Mouse (Mus musculus) ovary, adult 2 months (tissue): ENCODE results near the gene Wdtc1. TPM values are rescaled to one million over a fixed set of nuclear protein-coding genes. Genes with fewer than 3 reads are reported as not detected.

ENCODE experiments used
- polyA plus RNA-seq: library from polyadenylated mRNA; depleted of rRNA; stranded (reverse); fragments of >200 nt; gene quantifications from 2 replicates; pipeline ENCODE4 v1.2.3, GENCODE M21; 2012; rRNA removed

Wdtc1 gene
- 62.7 and 68.1 TPM in 2 replicates for polyA plus RNA-seq

DNA sequence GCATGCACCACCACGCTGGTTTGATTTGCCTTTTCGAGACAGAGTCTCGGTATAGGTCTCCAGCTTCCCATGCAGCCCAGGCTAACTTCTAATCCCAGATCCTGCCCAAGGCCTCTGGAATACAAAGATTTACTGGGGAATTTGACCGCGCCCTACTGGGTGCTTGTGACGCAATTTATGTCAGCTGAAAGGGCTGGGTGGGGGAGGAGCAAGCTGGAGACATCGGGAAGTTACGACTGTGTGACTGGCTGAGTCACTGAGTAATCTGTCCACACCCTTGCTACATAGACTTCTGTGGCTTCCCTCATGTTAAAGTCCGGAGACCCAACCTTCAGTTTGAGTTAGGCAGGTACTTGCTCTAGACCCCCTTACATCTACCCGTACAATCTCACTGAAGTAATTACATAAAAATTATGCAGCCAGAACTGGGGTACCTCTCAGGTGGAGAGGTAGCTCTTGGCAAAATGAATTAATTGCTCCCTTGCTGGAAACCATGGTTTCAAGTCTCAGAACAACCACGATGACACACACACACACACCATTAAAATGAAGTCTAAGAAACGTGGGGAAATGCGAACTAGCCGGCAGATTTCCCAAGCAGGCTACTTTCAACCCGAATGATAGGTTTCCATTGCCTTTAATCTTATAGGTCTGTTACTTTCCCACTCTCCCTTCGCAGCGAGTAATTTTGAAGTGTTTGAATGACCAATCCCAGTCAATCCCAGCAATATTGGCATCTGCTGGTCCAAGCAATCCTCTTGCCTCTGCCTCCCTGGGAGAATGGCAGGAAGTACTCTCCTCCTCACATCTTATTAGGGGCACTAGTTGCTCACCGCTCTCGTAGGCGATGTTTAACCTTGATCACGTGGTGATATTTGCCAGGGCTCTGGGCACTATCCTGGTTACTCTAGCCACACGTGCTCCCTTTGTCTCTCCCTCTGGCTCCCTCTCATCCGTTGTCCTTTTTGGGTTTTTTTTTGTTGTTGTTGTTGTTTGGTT, at the start of gene Wdtc1:
TSS of gene Wdtc1 (minus strand) at position 115 of the 999 bp plus-strand sequence.

DNA sequence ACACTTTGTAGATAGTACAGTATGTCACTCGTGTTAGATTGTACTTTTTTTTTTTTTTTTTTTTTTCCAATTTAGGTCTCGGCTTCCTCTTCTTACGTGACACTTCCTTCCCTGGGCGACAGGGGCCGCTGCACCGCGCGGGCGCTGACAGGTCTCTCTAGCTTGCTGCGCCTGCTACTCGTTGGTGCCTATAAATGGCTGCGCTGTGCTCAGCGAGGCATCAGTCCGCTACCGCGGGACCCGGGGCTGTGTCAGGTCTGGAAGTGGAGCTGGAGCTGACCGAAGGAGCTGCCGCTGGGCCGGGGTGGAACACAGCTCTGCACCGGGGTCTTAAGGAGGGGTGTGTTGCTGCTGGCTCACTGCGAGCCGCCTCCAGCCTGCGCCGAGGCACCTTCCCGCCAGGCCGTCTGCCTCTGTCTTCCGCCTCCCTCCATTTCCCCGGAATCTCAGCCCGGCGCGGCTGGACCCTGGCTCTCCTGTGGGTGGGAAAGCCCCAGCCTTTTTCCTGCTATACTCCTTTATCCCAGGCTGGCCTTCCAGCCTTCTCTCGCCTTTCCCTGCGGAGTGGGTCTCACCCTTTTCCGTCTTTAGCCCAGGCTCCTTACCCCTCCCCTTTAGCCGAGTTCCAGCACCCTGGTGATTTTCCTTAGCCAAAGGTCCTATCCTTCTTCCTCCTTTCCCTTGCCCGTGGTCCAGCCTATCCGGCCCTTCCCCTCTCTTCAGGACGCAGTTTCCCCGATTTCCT, 16.4 kb upstream of the Wdtc1 start, which contains the start of gene Slc9a1:
TSS of gene Slc9a1 (plus strand) at position 154 of the 745 bp plus-strand sequence.

DNA sequence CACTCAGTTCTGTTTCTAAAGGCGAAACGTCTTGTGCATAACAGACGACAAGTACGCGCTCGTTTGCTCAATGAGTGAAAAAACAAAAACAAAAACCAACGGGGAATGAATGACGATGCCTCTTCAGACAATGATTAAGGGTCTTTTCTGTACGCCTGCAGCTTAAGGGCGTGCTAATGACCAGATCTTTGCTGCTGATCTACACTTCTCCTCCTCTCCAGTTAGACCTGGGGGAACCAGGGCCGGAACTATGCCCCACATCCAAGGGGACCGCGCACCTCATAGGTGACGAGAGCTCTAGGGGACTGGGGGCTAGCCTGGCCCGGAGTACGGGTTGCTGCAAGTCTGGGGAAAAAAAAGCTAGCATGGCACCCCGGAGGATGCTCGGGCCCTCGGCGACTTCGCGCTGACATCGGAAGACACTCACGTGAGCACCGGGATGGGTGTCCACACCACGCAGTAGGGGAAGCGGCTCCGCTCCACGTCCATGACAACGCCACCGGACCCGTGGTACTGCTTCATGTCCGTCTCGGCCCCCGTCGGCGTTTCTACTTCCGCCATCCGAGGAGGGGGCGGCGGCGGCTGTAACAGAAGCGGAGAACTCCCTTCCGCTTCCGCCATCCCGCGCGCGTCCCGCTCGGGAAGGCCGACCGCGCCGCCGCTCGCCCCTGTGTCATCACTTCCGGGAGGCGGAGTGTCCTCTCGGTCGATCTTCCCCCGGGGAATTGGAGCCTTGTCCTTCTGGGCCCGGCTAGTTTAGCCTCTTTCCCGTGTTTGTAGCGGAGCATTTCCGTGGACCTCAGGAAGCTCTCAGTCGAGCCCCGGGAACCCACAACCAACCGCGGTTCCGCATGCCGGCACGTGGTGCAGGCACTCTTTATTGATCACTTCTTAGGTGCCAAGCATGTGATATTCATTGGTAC, 75.9 kb downstream of the Wdtc1 start, which contains the start of gene Tmem222:
TSS of gene Tmem222 (minus strand) at position 689 of the 923 bp plus-strand sequence.

DNA sequence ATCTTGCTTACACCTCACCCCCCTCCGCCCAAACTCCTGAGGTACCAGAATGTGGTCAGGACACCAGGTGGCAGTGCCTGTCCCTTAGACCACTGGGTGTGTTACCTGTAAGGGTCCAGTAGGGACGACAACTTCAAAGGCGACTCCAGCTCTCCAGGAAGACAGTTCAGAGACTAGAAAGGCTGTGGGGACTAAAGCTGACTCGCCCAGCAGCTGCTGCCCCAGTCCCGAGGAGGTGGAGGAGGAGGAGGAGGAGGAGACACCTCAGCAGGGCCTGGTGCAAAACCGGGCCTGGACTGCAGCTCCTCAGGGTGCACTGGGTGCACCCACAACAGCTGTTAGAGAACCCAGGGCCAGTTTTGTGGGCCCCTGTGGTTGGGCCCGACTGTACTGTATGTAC, 90.4 kb downstream of the Wdtc1 start, which contains the start of gene Sytl1:
TSS of gene Sytl1 (minus strand) at position 232 of the 400 bp plus-strand sequence.

Other genes with a start within 250 kb of the Wdtc1 start
- gene Wasf2, start 223.0 kb downstream of the Wdtc1 start, polyA plus RNA-seq, result 60.3 and 80.2 TPM in 2 replicates
- gene Cd164l2, start 141.3 kb downstream of the Wdtc1 start, polyA plus RNA-seq, result 16.8 and 26.0 TPM in 2 replicates
- 8.7 and 10.4 TPM in 2 replicates for gene Gpr3, start 140.9 kb downstream of the Wdtc1 start, polyA plus RNA-seq
- gene Map3k6, start 112.7 kb downstream of the Wdtc1 start, polyA plus RNA-seq, result 18.8 and 19.6 TPM in 2 replicates
- gene Sytl1, start 90.4 kb downstream of the Wdtc1 start, polyA plus RNA-seq, result 12.0 and 13.7 TPM in 2 replicates
- gene Tmem222, start 75.7 kb downstream of the Wdtc1 start, polyA plus RNA-seq, result 93.5 and 104 TPM in 2 replicates
- gene Slc9a1, start 16.2 kb upstream of the Wdtc1 start, polyA plus RNA-seq, result 55.8 and 58.3 TPM in 2 replicates
- gene Tent5b, start 126.7 kb upstream of the Wdtc1 start, polyA plus RNA-seq, result 15.6 and 17.0 TPM in 2 replicates
- 2.5 and 3.1 TPM in 2 replicates for gene Trnp1, start 145.1 kb upstream of the Wdtc1 start, polyA plus RNA-seq
- gene Kdf1, start 165.5 kb upstream of the Wdtc1 start, polyA plus RNA-seq, result 10.6 and 11.2 TPM in 2 replicates
- gene Nudc, start 192.5 kb upstream of the Wdtc1 start, polyA plus RNA-seq, result 51.6 and 78.1 TPM in 2 replicates
- 12.8 and 13.7 TPM in 2 replicates for gene Nr0b2, start 199.9 kb upstream of the Wdtc1 start, polyA plus RNA-seq
- 6.7 and 7.2 TPM in 2 replicates for gene Gpatch3, start 221.3 kb upstream of the Wdtc1 start, polyA plus RNA-seq
- 87.1 and 91.4 TPM in 2 replicates for gene Gpn2, start 230.9 kb upstream of the Wdtc1 start, polyA plus RNA-seq
- 12.4 and 13.8 TPM in 2 replicates for gene Sfn, start 248.7 kb upstream of the Wdtc1 start, polyA plus RNA-seq